Mouse (Mus musculus): ENCODE measurements at regions not wholly inside any gene's neighbourhood (a gene's known extent, or its start where the extent isn't known, plus 50 kb on each side); places are given as distances from the start of the nearest gene placed in this dataset.

- TF ChIP-seq MAX (IDR thresholded peaks at IDR 0.05; ENCODE audit: low read length) (no peak), MAFK (IDR thresholded peaks at IDR 0.05; ENCODE audit: insufficient replicate concordance, low read length) (no peak), POLR2A (IDR thresholded peaks at IDR 0.05; ENCODE audit: low read depth, low read length) (no peak), E2F4 (IDR thresholded peaks at IDR 0.05; ENCODE audit: insufficient replicate concordance, low read depth, low read length) (no peak), CTCF (conservative IDR thresholded peaks at IDR 0.05 in 1 of 2, IDR thresholded peaks at IDR 0.05 in 1 of 2; ENCODE audit: low read depth in 2 of 2, low read length in 2 of 2) (no peak), ZMIZ1 (IDR thresholded peaks at IDR 0.05; ENCODE audit: low read depth, low read length) (no peak), RAD21 (IDR thresholded peaks at IDR 0.05; ENCODE audit: low read depth, low read length) (no peak)
These were observed 101.1 kb upstream of the Cadm1 start for GRCm38 (mm10) chr9:47428710-47429341.
